Mouse (Mus musculus): ENCODE results near the gene Ugt1a7c. TPM values are rescaled to one million over a fixed set of nuclear protein-coding genes. Genes with fewer than 3 reads are reported as not detected.

Gene Ugt1a7c
- total and polyA plus RNA-seq, 3 experiments, result not detected

DNA sequence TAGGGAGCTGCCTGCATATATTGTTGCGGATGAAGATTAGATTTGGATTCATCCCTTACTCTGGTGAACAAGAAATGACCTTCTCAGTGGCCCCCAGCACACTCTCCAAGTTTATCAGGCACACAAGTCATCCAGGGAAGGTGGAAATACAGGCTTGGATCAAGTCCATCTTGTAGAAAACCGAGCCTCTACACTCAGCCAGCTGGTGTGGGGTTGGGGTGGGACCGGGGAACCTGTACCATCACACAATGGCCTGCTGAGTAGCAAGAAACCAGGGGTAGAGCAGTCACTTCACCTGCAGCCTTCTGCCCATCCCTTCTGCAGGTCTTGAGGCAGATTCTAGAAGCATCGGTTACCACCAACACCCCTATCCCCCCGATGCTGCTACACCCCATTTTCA, 139.8 kb downstream of the Ugt1a7c start:
- Histone ChIP-seq H3K27ac (ENCODE audit: control insufficient read depth, low read depth, low read length) (no peak overlapping the region), H3K9ac (ENCODE audit: control insufficient read depth, low read depth, low read length, poor library complexity, severe bottlenecking) (no peak overlapping the region), H3K9me3 (replicated peaks; ENCODE audit: insufficient read depth, low read length) (no peaks in the 10 kb centered on the region), H3K4me1 (ENCODE audit: control insufficient read depth in 1 of 2, insufficient read depth in 2 of 2, low read length in 2 of 2) (no peaks in the 10 kb centered on the region), H3K4me3 (ENCODE audit: control insufficient read depth in 1 of 2, insufficient read depth in 1 of 2, low read depth in 2 of 2, low read length in 2 of 2) (no peak overlapping the region), H3K36me3 (ENCODE audit: control insufficient read depth in 1 of 2, insufficient read depth in 2 of 2, low read length in 2 of 2) (no peaks in the 10 kb centered on the region), H3K27me3 (ENCODE audit: control insufficient read depth in 1 of 2, insufficient read depth in 2 of 2, low read length in 2 of 2) (no peaks in the 10 kb centered on the region), H3K79me2 (ENCODE audit: control insufficient read depth, insufficient read depth, low read length, poor library complexity) (no peaks in the 10 kb centered on the region)
- no peak for TF ChIP-seq RCOR1 (IDR thresholded peaks at IDR 0.05; ENCODE audit: low read depth, low read length)
- TF ChIP-seq POLR2AphosphoS2 (IDR thresholded peaks at IDR 0.05; ENCODE audit: low read length), result no peak
- no peak for TF ChIP-seq ZC3H11A (IDR thresholded peaks at IDR 0.05; ENCODE audit: low read depth, low read length)
- no peak for TF ChIP-seq ETS1 (IDR thresholded peaks at IDR 0.05; ENCODE audit: low read depth, low read length)
- no peak for TF ChIP-seq GATA1 (IDR thresholded peaks at IDR 0.05; ENCODE audit: low read depth, low read length)
- no peak for DNase-seq (ENCODE audit: low read depth, low spot score)

DNA sequence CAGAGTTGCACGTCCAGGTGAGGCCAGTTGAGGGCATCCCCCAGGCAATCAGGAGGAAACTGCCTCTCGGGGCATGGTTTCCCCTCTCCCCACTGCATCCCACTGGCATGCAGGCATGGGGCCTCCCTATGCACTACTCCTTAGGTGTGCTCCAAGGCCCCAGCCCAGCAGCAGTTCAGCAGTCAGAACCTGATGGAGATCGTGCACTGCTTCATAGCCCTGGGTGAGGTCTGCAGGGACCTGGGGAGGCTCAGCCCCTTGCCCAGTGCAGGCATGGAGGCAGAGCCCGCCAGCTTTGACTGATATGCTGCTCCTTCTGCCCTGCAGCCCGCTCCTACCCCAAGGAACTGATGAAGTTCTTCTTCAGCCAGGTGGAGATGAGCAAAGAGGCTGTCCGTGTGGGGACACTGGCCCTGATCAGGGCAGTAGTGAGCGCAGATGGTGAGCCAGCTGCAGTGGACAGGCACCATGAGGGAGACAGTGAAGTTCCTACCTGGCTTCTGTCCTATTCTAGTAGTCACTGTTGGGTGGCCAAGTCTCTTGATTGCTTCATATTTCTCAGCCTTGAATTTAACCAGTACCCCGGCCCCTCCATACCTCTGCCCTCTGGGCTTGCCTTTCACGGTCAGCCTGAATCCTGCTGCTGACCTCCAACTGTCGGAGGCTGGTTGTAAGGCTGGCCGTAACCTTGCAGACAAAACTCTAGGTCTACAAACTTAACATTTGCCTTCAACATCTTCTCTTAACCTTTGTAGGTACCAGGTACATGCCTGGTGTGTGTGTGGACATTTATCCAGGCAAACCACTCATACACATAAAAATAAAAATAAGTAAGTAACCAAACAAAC, 140.4 kb downstream of the Ugt1a7c start:
- no peak overlapping the region for H3K27ac ChIP-seq (ENCODE audit: control insufficient read depth, low read depth, low read length)
- H3K4me3 ChIP-seq (ENCODE audit: control insufficient read depth in 1 of 2, insufficient read depth in 1 of 2, low read depth in 2 of 2, low read length in 2 of 2), result no peak overlapping the region
- TF ChIP-seq SIN3A (IDR thresholded peaks at IDR 0.05; ENCODE audit: low read length) (no peak), ELF1 (IDR thresholded peaks at IDR 0.05; ENCODE audit: low read depth, low read length) (no peak), CTCF (IDR thresholded peaks at IDR 0.05 in 2 of 3, conservative IDR thresholded peaks at IDR 0.05 in 1 of 3; ENCODE audit: control insufficient read depth in 1 of 3, insufficient read depth in 1 of 3, low read depth in 2 of 3, low read length in 3 of 3, poor library complexity in 1 of 3, severe bottlenecking in 1 of 3) (no peak), GABPA (IDR thresholded peaks at IDR 0.05; ENCODE audit: low read depth, low read length) (no peak), MEF2A (IDR thresholded peaks at IDR 0.05; ENCODE audit: extremely low read depth, insufficient replicate concordance, low read depth, low read length, poor library complexity, severe bottlenecking) (no peak), CHD2 (IDR thresholded peaks at IDR 0.05; ENCODE audit: low read length) (no peak), TBP (IDR thresholded peaks at IDR 0.05; ENCODE audit: low read depth, low read length) (no peak), USF2 (IDR thresholded peaks at IDR 0.05; ENCODE audit: borderline replicate concordance in 1 of 2, insufficient read depth in 1 of 2, low read depth in 1 of 2, low read length in 2 of 2) (no peak), GATA1 (IDR thresholded peaks at IDR 0.05; ENCODE audit: low read depth, low read length) (no peak), POLR2AphosphoS5 (IDR thresholded peaks at IDR 0.05; ENCODE audit: borderline replicate concordance, low read depth, low read length) (no peak; the same call in 1 of the 2 replicates), RAD21 (IDR thresholded peaks at IDR 0.05; ENCODE audit: low read depth, low read length) (no peak), SMC3 (IDR thresholded peaks at IDR 0.05; ENCODE audit: low read depth, low read length) (no peak), MXI1 (IDR thresholded peaks at IDR 0.05; ENCODE audit: low read depth, low read length) (no peak), MYC (IDR thresholded peaks at IDR 0.05; ENCODE audit: low read depth, low read length) (no peak)
- no peak overlapping the region for H3K9ac ChIP-seq (ENCODE audit: control insufficient read depth, low read depth, low read length, poor library complexity, severe bottlenecking)
- no peak for DNase-seq (ENCODE audit: low read depth, low spot score)
- H3K27me3 ChIP-seq (ENCODE audit: control insufficient read depth in 1 of 2, insufficient read depth in 2 of 2, low read length in 2 of 2), result no peaks in the 10 kb centered on the region
- H3K79me2 ChIP-seq (ENCODE audit: control insufficient read depth, insufficient read depth, low read length, poor library complexity), result no peaks in the 10 kb centered on the region
- H3K36me3 ChIP-seq (ENCODE audit: control insufficient read depth in 1 of 2, insufficient read depth in 2 of 2, low read length in 2 of 2), result no peaks in the 10 kb centered on the region
- H3K9me3 ChIP-seq (replicated peaks; ENCODE audit: insufficient read depth, low read length), result no peaks in the 10 kb centered on the region
- no peaks in the 10 kb centered on the region for H3K4me1 ChIP-seq (ENCODE audit: control insufficient read depth in 1 of 2, insufficient read depth in 2 of 2, low read length in 2 of 2)
